Mouse (Mus musculus) gastrocnemius, postnatal 10 days (tissue): Measurements from ENCODE around the gene Cd79b. TPM values are rescaled to one million over a fixed set of nuclear protein-coding genes. Genes with fewer than 3 reads are reported as not detected.
"Not testable (repeated sequence)": the region's sequence is repeated elsewhere in the genome, so short reads cannot be mapped to it uniquely, and the experiment has no call there.

ENCODE experiments used
- DNase-seq: peaks from one replicate; pipeline ENCODE4 v3.0.0; 2021; ENCODE audit warnings: mixed read lengths
- long read RNA-seq, 2 experiments: library from polyadenylated mRNA; stranded (forward); transcript quantifications; one replicate each; pipeline ENCODE4 v2.0.0; 2021
- total RNA-seq, 2 experiments: library from RNA; stranded (reverse); gene quantifications; 2 replicates each; pipeline ENCODE4 v1.2.3; 2021

The Cd79b gene
- 1 to 10 TPM in 1 of 2 experiments, under 1 TPM in 1; 0.80 to 2.8 TPM for total RNA-seq
- long read RNA-seq, experiment 1, partial matches to known transcripts: 0 of 1 reads
- long read RNA-seq, experiment 1, other reads (novel, unspliced or antisense): 0 of 1 reads
- long read RNA-seq, experiment 2, partial matches to known transcripts: 0 of 1 reads
- long read RNA-seq, experiment 2, other reads (novel, unspliced or antisense): 0 of 1 reads

- no peak for DNase-seq
Observed at GRCm38 (mm10) chr11:106314333-106314812, at the start of gene Cd79b. Gene Cd79b, minus strand, starts transcription at chr11:106314762.

- DNase-seq: no peak
Observed at GRCm38 (mm10) chr11:106359350-106359749, 44.8 kb upstream of the Cd79b start.

DNA sequence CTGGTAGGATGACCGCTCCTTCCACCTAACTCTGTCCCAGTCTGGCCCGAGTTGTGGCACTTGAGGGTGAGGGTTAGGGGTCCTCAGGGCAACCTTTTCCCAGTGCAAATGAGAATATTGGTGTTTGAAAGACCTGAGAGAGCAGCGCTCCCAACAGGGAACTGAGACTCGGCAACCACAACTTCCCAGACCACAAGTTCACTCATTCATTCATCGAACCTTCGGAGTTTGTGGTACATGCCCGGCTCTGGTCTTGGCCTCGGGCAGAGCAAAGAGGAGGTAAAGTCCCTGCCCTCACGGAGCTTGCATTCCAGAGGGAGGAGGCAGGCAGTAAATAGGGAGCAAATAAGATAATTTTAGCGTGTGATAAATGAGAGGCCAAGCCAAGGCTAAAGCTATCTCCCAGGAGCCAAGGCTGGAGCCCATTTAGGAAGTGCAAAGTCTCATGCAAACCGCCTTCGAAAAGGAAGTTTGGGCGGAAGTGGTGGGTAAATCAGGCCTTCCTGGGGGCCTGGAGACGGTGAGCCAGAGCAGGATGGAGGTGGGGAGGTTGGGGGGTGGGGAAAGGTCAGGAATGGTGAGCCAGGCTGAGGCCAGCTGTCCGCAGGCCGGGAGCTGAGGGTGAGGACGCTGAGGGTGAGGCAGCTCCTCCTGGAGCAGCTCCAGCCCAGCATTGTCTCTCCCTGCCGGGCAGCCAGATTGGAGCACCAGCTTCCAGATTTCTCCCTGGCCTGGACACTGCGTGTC, 41.0 kb upstream of the Cd79b start:
- peak; percentile 48 for DNase-seq

DNA sequence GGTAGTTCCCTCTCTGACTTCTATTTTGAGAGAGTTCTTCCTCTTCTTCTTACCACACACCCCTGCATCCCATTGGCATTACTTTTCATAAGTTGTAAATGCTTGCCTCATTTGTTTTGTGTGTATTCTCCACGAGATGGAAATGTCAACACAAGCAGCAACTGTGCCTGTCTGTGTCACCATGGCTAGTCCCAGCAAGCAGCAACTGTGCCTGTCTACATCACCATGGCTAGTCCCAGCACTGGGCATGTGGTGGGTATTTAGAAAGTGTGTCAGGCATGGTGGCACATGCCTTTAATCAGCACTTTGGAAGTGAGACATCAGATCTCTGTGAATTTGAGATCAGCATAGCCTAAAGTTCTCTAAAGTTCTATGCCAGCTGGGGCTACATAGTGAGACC, 39.6 kb upstream of the Cd79b start:
- no peak for DNase-seq

- DNase-seq: no peak
Observed at GRCm38 (mm10) chr11:106353188-106353587, 38.6 kb upstream of the Cd79b start, which contains the start of gene Scn4a. Gene Scn4a, minus strand, starts transcription at chr11:106353288.

GRCm38 (mm10) chr11:106351941-106352340, 37.4 kb upstream of the Cd79b start:
- DNase-seq: no peak

DNA sequence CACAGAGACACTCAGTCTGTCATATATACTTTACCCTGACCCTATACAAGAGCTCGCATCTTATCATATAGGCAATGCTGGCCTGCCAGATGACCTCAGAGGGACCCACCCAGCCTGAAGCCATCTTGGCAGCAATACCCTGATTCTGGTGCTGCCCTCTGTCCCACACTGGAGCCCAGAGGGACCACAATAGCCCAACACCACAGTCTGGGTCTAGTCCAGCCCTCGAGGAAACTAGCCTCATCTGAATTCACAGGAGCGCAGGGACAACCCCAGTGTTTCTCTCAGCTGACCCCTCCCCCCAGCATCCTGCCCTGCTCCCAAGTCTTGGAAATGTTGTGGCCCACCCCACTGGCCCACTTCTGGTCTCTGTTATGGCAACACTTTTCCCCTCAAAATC, 36.7 kb upstream of the Cd79b start:
- no peak for DNase-seq

- DNase-seq: peak; percentile 52
Observed at GRCm38 (mm10) chr11:106350853-106351252, 36.3 kb upstream of the Cd79b start.

- DNase-seq: no peak
Observed at GRCm38 (mm10) chr11:106349772-106350171, 35.2 kb upstream of the Cd79b start.

- DNase-seq: no peak
Observed at GRCm38 (mm10) chr11:106344910-106345309, 30.3 kb upstream of the Cd79b start.

GRCm38 (mm10) chr11:106340990-106341520, 26.5 kb upstream of the Cd79b start:
- DNase-seq: peak; percentile 44

- DNase-seq: not testable (repeated sequence)
Observed at GRCm38 (mm10) chr11:106339323-106339722, 24.8 kb upstream of the Cd79b start.

DNA sequence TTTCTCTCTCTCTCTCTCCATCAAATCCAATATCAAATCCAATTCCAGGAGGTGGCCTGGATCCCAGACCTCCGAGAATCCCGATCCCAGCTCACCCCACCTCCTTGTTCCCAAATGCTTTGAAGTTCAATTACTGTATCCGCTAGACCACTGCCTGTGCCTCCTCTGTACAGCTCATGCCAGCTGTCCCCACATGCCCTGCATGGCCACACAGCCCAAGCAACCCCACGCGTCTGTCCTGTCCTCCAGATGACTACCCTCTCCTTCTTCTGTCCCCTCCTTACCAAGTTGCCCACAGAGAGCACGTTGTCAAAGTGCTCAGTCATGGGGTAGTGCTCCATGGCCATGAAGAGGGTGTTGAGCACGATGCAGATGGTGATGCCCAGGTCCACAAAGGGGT, 24.3 kb upstream of the Cd79b start:
- DNase-seq: no peak

GRCm38 (mm10) chr11:106338029-106338428, 23.5 kb upstream of the Cd79b start:
- DNase-seq: no peak

GRCm38 (mm10) chr11:106334066-106334465, 19.5 kb upstream of the Cd79b start:
- DNase-seq: peak; percentile 33

DNA sequence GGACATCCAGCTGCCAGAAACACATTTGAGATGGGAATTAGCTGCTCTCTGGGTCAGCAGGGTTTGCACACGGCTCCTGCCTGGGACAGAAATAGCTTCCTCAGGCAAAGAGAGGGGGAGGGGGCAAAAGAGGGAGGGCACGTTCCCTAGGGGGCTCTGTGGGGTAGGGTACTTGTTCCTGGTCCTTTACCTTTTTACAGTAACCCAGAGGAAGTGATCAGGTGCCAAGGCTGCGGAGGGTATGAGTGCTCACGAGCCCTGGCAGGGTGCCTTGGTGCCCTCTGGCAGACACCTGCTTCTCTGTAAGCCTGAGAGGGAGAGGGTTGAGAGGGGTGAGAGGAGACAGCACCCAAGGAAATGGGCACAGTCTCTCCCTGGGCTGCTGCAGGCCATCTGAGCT, 17.9 kb upstream of the Cd79b start:
- DNase-seq: no peak

DNA sequence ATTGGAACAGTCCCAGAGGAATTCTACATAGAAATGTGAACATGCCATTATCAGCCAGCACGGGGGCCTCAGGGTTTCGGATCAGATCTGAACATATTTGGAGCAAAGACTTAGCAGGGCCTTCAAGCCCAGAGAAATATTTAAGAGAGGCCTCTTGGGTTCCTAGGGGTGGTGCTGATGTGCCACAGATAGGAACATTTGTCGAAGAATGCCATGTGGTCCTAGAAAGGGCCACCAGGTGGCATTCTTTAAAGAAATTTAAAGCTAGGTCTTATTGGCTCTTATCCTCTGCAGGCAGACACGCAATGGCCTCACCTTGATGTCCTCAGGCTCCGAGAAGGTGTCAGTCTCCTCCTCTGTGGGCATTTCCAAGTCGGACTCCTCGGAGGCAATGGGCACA, 15.1 kb upstream of the Cd79b start:
- no peak for DNase-seq

GRCm38 (mm10) chr11:106329128-106329527, 14.6 kb upstream of the Cd79b start:
- no peak for DNase-seq

GRCm38 (mm10) chr11:106328521-106328920, 14.0 kb upstream of the Cd79b start:
- DNase-seq: peak; percentile 47

- no peak for DNase-seq
Observed at GRCm38 (mm10) chr11:106326475-106326874, 11.9 kb upstream of the Cd79b start.

GRCm38 (mm10) chr11:106325566-106326206, 11.1 kb upstream of the Cd79b start:
- DNase-seq: peak; percentile 66

DNA sequence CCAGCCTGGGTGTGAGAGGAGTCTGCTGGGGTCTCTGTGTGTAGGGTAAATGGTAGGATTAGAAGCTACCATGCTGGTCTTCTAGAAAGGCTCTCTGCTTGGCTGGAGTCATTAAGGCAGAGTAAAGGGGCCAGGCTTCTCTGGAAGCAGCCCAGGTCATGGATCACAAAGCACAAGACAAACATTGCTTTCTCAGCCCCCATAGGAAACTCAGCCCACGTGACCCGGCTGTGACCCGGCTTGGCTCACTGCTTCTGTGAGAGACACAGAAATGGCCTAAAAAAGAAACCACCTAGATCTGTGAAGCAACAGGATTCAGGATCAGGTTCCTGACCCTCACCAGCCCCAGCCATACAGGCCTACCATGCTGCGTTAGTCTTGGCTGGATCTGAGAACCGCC, 10.3 kb upstream of the Cd79b start:
- DNase-seq: no peak
